Mouse (Mus musculus) CD4-positive, CD25-positive, alpha-beta regulatory T cell, adult 2 months (primary cell): ENCODE results near the gene Zdhhc20.

Experiments used
- DNase-seq: peaks from one replicate; pipeline ENCODE4 v3.0.0-alpha.2; 2012; ENCODE audit warnings: low read depth, low spot score

Gene Zdhhc20

GRCm38 (mm10) chr14:57825788-57826751, 64.0 kb downstream of the Zdhhc20 start, which contains the start of the genes Ska3 and Mrpl57:
Ska3 (minus strand) TSS chr14:57826185.
Mrpl57 (plus strand) TSS chr14:57826234.
- DNase-seq, result peak; percentile 94

- no peak for DNase-seq
These were observed 69.2 kb downstream of the Zdhhc20 start for GRCm38 (mm10) chr14:57820839-57821238.

DNA sequence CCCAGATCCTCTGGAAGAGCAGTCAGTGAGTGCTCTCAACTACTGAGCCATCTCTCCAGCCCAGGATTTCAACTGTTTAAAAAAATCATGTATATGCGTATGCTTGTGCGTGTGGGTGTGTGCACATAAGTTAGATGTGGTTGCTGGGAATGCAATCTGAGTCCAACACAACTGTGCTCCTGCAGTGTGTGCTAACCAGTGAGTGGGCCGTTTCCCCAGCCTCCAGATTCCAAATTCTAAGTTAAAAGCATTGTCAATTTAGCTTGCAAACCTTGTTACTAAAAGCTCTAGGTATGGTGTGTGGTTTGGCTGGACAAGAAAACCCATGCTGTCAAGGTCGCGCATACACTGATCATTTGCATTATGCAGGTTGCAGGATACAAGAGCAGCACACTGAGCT, 78.2 kb downstream of the Zdhhc20 start:
- no peak for DNase-seq

GRCm38 (mm10) chr14:57810886-57811285, 79.2 kb downstream of the Zdhhc20 start:
- DNase-seq, result no peak

- peak; percentile 86 for DNase-seq
These were observed 81.5 kb downstream of the Zdhhc20 start for GRCm38 (mm10) chr14:57808558-57808957.

GRCm38 (mm10) chr14:57803731-57804130, 86.3 kb downstream of the Zdhhc20 start:
- DNase-seq, result no peak

- peak; percentile 100 for DNase-seq
These were observed 91.8 kb downstream of the Zdhhc20 start, which contains the start of gene Sap18 for GRCm38 (mm10) chr14:57797991-57798931. Sap18 (plus strand) TSS chr14:57798180.

DNA sequence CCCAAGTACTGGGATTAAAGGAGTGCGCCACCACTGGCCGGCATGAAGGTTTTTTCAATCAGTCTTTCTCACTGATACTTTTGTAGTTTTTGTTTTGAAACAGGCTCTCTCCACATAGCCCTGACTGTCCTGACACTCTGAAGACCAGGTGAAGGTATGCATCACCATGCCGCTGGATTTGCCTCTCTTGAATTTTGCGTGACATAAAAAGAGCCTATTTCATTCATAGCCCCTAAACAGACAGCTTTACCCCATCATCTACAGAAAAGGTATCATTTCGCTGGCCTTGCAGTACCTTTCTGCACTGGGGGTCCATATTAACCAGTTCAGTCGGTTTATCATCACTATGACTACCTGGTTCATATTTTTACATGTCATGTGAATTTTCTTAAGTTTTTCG, 92.5 kb downstream of the Zdhhc20 start:
- DNase-seq, result no peak

- DNase-seq, result no peak
These were observed 98.9 kb downstream of the Zdhhc20 start for GRCm38 (mm10) chr14:57791171-57791570.

- no peak for DNase-seq
These were observed 100.3 kb downstream of the Zdhhc20 start for GRCm38 (mm10) chr14:57789759-57790158.

DNA sequence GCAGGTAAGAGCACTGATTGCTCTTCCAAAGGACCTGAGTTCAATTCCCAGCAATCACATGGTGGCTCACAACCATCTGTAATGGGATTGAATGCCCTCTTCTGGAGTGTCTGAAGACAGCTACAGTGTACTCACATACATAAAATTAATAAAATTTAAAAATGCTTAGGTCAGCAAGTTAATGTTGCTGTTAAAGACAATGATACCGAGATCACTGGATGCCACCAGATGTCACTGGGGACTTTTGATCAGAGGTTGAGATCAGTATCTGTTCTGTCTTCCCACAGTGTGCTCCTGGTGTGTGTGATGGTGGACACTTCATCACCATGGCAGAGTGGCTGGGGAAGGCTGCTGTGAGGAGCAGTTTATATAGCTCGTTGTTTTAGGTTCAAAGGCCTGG, 100.8 kb downstream of the Zdhhc20 start:
- no peak for DNase-seq

- no peak for DNase-seq
These were observed 102.7 kb downstream of the Zdhhc20 start for GRCm38 (mm10) chr14:57787406-57787805.
